Mouse (Mus musculus) olfactory bulb, adult 2 months (tissue): Measurements from ENCODE around the gene Chrm1.

ENCODE experiments used
- CTCF ChIP-seq: fragments of 200-500 bp; IDR thresholded peaks from 2 replicates; pipeline ENCODE4 v1.5.1; 2012; ENCODE audit warnings: low read depth, mild to moderate bottlenecking, low read length, moderate library complexity; ENCODE audit not compliant: insufficient read depth
- POLR2A ChIP-seq: fragments of 200-500 bp; IDR thresholded peaks from 2 replicates; pipeline ENCODE4 v1.6.1; 2012; ENCODE audit warnings: mild to moderate bottlenecking, low read depth, low read length, moderate library complexity; ENCODE audit not compliant: insufficient read depth

DNA sequence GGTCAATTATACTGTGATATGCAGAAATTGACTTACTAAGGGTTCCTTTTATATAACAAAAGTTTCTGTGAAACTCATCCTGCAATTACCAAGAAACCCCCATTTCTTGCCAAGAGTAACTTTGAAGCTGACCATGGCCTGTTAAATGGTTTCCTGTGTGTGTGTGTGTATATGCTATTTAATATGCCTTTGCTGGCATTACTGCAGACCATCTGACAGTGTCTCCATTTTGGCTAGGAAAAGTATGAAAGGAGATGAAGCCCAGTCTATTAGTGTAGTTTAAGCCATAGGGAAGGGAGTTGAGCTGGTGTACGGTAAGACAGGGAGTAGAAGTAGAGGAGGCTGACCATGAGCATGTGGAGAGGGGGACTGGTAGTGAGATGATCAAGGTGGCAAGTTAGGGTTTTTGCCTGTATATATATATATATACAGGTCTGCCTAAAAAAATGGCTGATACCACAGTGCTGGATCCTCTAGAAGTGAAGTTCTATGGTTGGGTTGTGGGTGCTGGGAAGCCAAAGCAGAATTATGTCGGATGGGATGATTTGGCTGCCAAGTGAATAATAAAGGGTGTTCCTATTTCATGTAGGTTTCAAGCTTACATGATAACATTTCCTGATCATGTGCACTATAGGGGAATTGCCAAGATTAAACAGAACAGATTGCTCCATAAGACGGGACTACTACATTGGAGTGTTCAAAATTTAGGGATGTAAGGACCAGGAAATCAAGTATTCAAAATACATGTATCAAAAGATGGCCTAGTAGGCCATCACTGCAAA lies 63.2 kb downstream of the Chrm1 start:
- no peak for TF ChIP-seq POLR2A
- no peak for TF ChIP-seq CTCF
